Mouse (Mus musculus) limb, embryonic 15.5 days (tissue): ENCODE data around the gene Gm3642. TPM values are rescaled to one million over a fixed set of nuclear protein-coding genes. Genes with fewer than 3 reads are reported as not detected.
"Not testable (repeated sequence)": the region's sequence is repeated elsewhere in the genome, so short reads cannot be mapped to it uniquely, and the experiment has no call there.

ENCODE experiments used
- ATAC-seq: fragments of 200-750 bp; cut with Nextera tagmentation; 2 replicates; pipeline ENCODE4 v1.8.0; 2017; ENCODE audit warnings: low read depth, moderate TSS enrichment; ENCODE audit not compliant: insufficient number of reproducible peaks, low FRiP score, low TSS enrichment
- H3K27ac ChIP-seq: fragments of 300-500 bp; sonication (generic); 2 replicates; pipeline ENCODE4 v1.5.1; 2015; ENCODE audit warnings: moderate library complexity, mild to moderate bottlenecking, inconsistent platforms
- H3K27me3 ChIP-seq: fragments of 300-500 bp; sonication (generic); 2 replicates; pipeline ENCODE4 v1.6.1; 2015; ENCODE audit warnings: inconsistent platforms
- H3K36me3 ChIP-seq: fragments of 300-500 bp; sonication (generic); 2 replicates; pipeline ENCODE4 v1.6.1; 2015; ENCODE audit warnings: inconsistent platforms
- H3K4me1 ChIP-seq: fragments of 300-500 bp; sonication (generic); 2 replicates; pipeline ENCODE4 v1.6.1; 2015; ENCODE audit warnings: inconsistent platforms
- H3K4me2 ChIP-seq: fragments of 300-500 bp; sonication (generic); 2 replicates; pipeline ENCODE4 v1.6.1; 2015; ENCODE audit warnings: mild to moderate bottlenecking, inconsistent platforms
- H3K4me3 ChIP-seq: fragments of 300-500 bp; sonication (generic); 2 replicates; pipeline ENCODE4 v1.5.1; 2015; ENCODE audit warnings: mild to moderate bottlenecking, inconsistent platforms
- H3K9ac ChIP-seq: fragments of 300-500 bp; sonication (generic); 2 replicates; pipeline ENCODE4 v1.6.1; 2015; ENCODE audit warnings: inconsistent platforms
- H3K9me3 ChIP-seq: fragments of 300-500 bp; sonication (generic); 2 replicates; pipeline ENCODE4 v1.6.1; 2016; ENCODE audit warnings: inconsistent platforms
- WGBS: fragments of 180-500 bp; shearing (Covaris S2); methylation state at CpG from one replicate; pipeline ENCODE4 v1.1.7; 2015; 5-methylcytosine and 5-hydroxymethylcytosine counted together
- polyA plus RNA-seq: library from polyadenylated mRNA; unstranded; fragments of >200 nt; fragmentation: Nextera tagmentation; extraction: Ambion mirVana; gene quantifications from 2 replicates; pipeline ENCODE4 v1.2.1, GENCODE M21; 2015

Gene Gm3642
- not detected in 2 replicates for polyA plus RNA-seq

GRCm38 (mm10) chr14:6840211-6840610, at the start of gene Gm3642:
Gm3642 (minus strand) TSS chr14:6840311.
- H3K9me3 ChIP-seq, H3K36me3 ChIP-seq, H3K27me3 ChIP-seq, H3K4me1 ChIP-seq, H3K9ac ChIP-seq, H3K4me2 ChIP-seq, ATAC-seq, H3K27ac ChIP-seq, H3K4me3 ChIP-seq: not testable (repeated sequence)
- no CpG with 5 or more reads among the region's 3 CpGs for WGBS

- not testable (repeated sequence) for H3K9me3 ChIP-seq, H3K27ac ChIP-seq
These were observed 49.5 kb upstream of the Gm3642 start, which contains the start of gene Gm3667 for GRCm38 (mm10) chr14:6889521-6890012. Gm3667 (minus strand) TSS chr14:6889962.

GRCm38 (mm10) chr14:6888811-6889210, 48.7 kb upstream of the Gm3642 start:
- H3K9ac ChIP-seq, H3K27me3 ChIP-seq, H3K27ac ChIP-seq, ATAC-seq, H3K4me2 ChIP-seq, H3K36me3 ChIP-seq, H3K9me3 ChIP-seq, H3K4me1 ChIP-seq: not testable (repeated sequence)
- H3K4me3 ChIP-seq: peak overlapping the region; percentile 41; the same call in 1 of the 2 replicates
- WGBS: 9% methylated on average over 4 of the region's 5 CpGs

More at GRCm38 (mm10) chr14:6889521-6890012, 49.5 kb upstream of the Gm3642 start, which contains the start of gene Gm3667:
- H3K36me3 ChIP-seq, H3K4me1 ChIP-seq, H3K9ac ChIP-seq, ATAC-seq, H3K27me3 ChIP-seq: not testable (repeated sequence)
- 1% methylated on average over 12 of the region's 43 CpGs for WGBS
- Histone ChIP-seq H3K4me2 (peak within 1 kb of the TSS; percentile 71), H3K4me3 (peak within 1 kb of the TSS; percentile 41)

- not testable (repeated sequence) for H3K9ac ChIP-seq, H3K4me2 ChIP-seq, ATAC-seq, H3K9me3 ChIP-seq, H3K36me3 ChIP-seq, H3K4me1 ChIP-seq, H3K27ac ChIP-seq, H3K27me3 ChIP-seq, H3K4me3 ChIP-seq
- WGBS: 89% methylated on average over 3 of the region's 3 CpGs
These were observed 16.8 kb downstream of the Gm3642 start for GRCm38 (mm10) chr14:6823297-6823696.

Other genes starting within 250 kb of the Gm3642 start
- 0.21 TPM in 1 of 2 replicates, not detected in the other for gene Gm3629, start 249.7 kb downstream of the Gm3642 start, polyA plus RNA-seq
- not detected in 2 replicates for gene Gm3460, start 217.9 kb downstream of the Gm3642 start, polyA plus RNA-seq
- not detected in 2 replicates for gene Gm10251, start 156.1 kb downstream of the Gm3642 start, polyA plus RNA-seq
- not detected in 2 replicates for gene Gm8050, start 120.1 kb downstream of the Gm3642 start, polyA plus RNA-seq
- 2.7 and 3.2 TPM in 2 replicates for gene Gm3636, start 98.0 kb downstream of the Gm3642 start, polyA plus RNA-seq
- not detected in 2 replicates for gene Gm8362, start 65.9 kb downstream of the Gm3642 start, polyA plus RNA-seq
- gene Gm3667, start 49.7 kb upstream of the Gm3642 start, polyA plus RNA-seq: 0.63 and 0.96 TPM in 2 replicates
- not detected in 2 replicates for gene Gm6356, start 133.5 kb upstream of the Gm3642 start, polyA plus RNA-seq
- gene Gm10406, start 187.1 kb upstream of the Gm3642 start, polyA plus RNA-seq: 0.50 and 0.59 TPM in 2 replicates
- not detected in 2 replicates for gene Gm3685, start 204.7 kb upstream of the Gm3642 start, polyA plus RNA-seq